Mouse (Mus musculus) ES-Bruce4 (cell line): ENCODE measurements at regions not wholly inside any gene's neighbourhood (a gene's known extent, or its start where the extent isn't known, plus 50 kb on each side); places are given as distances from the start of the nearest gene placed in this dataset.

Source experiments
- H3K27ac ChIP-seq: 2 replicates; pipeline ENCODE4 v1.5.1; 2012; ENCODE audit warnings: low read length, inconsistent platforms; ENCODE audit not compliant: insufficient read depth
- H3K27me3 ChIP-seq: 2 replicates; pipeline ENCODE4 v1.6.1; 2012; ENCODE audit warnings: mild to moderate bottlenecking, low read length, inconsistent platforms; ENCODE audit not compliant: control insufficient read depth, poor library complexity, insufficient read depth, severe bottlenecking
- H3K36me3 ChIP-seq: 2 replicates; pipeline ENCODE4 v1.6.1; 2012; ENCODE audit warnings: inconsistent platforms, mild to moderate bottlenecking, low read length, moderate library complexity; ENCODE audit not compliant: control insufficient read depth, poor library complexity, insufficient read depth, severe bottlenecking
- H3K4me1 ChIP-seq: one replicate; pipeline ENCODE4 v1.8.1; 2011; ENCODE audit warnings: low read length; ENCODE audit not compliant: control insufficient read depth, insufficient read depth
- H3K4me3 ChIP-seq: 2 replicates; pipeline ENCODE4 v1.5.1; 2011; ENCODE audit warnings: low read depth, mild to moderate bottlenecking, low read length
- H3K9ac ChIP-seq: 2 replicates; pipeline ENCODE4 v1.6.1; 2012; ENCODE audit warnings: low read depth, mild to moderate bottlenecking, inconsistent platforms; ENCODE audit not compliant: poor library complexity, severe bottlenecking
- H3K9me3 ChIP-seq: replicated peaks from 2 replicates; pipeline ENCODE4 v1.6.1; 2012; ENCODE audit warnings: mild to moderate bottlenecking, low read length, inconsistent platforms; ENCODE audit not compliant: control insufficient read depth, poor library complexity, insufficient read depth, severe bottlenecking
- CTCF ChIP-seq: IDR thresholded peaks from one replicate; pipeline ENCODE4 v1.8.1; 2011; ENCODE audit warnings: low read depth, low read length
- EP300 ChIP-seq: IDR thresholded peaks from 2 replicates; pipeline ENCODE4 v1.6.1; 2011; ENCODE audit warnings: low read depth, low read length; ENCODE audit not compliant: insufficient read depth
- POLR2A ChIP-seq: IDR thresholded peaks from one replicate; pipeline ENCODE4 v1.8.1; 2011; ENCODE audit warnings: low read length; ENCODE audit not compliant: insufficient read depth

GRCm38 (mm10) chr13:101965537-101965936, 197.5 kb upstream of the Pik3r1 start:
- H3K9ac ChIP-seq = no peak overlapping the region
- TF ChIP-seq EP300 = no peak
- no peak for TF ChIP-seq POLR2A
- TF ChIP-seq CTCF = no peak
- H3K36me3 ChIP-seq = no peaks in the 10 kb centered on the region
- H3K9me3 ChIP-seq = peaks cover 4% of the 10 kb centered on the region
- H3K4me1 ChIP-seq = no peaks in the 10 kb centered on the region
- no peaks in the 10 kb centered on the region for H3K27me3 ChIP-seq
- no peak overlapping the region for H3K27ac ChIP-seq
- H3K4me3 ChIP-seq = no peak overlapping the region

- TF ChIP-seq EP300 = no peak
- TF ChIP-seq POLR2A = no peak
- TF ChIP-seq CTCF = no peak
- Histone ChIP-seq H3K4me3 (no peak overlapping the region), H3K4me1 (no peaks in the 10 kb centered on the region), H3K9ac (no peak overlapping the region), H3K36me3 (no peaks in the 10 kb centered on the region), H3K27me3 (no peaks in the 10 kb centered on the region), H3K9me3 (no peaks in the 10 kb centered on the region; the same call in 1 of the 2 replicates), H3K27ac (no peak overlapping the region)
These were observed 198.9 kb upstream of the Pik3r1 start for GRCm38 (mm10) chr13:101966799-101967397.

GRCm38 (mm10) chr13:101967466-101967865, 199.4 kb upstream of the Pik3r1 start:
- no peaks in the 10 kb centered on the region for H3K4me1 ChIP-seq
- no peaks in the 10 kb centered on the region for H3K36me3 ChIP-seq
- H3K4me3 ChIP-seq = no peak overlapping the region
- H3K27me3 ChIP-seq = no peaks in the 10 kb centered on the region
- no peak overlapping the region for H3K9ac ChIP-seq
- no peak overlapping the region for H3K27ac ChIP-seq
- H3K9me3 ChIP-seq = no peaks in the 10 kb centered on the region; the same call in 1 of the 2 replicates
- TF ChIP-seq CTCF = no peak
- no peak for TF ChIP-seq EP300
- TF ChIP-seq POLR2A = no peak

GRCm38 (mm10) chr13:101976766-101977165, 208.7 kb upstream of the Pik3r1 start:
- Histone ChIP-seq H3K9me3 (no peaks in the 10 kb centered on the region), H3K4me3 (no peak overlapping the region), H3K36me3 (no peaks in the 10 kb centered on the region), H3K27me3 (no peaks in the 10 kb centered on the region), H3K27ac (no peak overlapping the region), H3K9ac (no peak overlapping the region), H3K4me1 (no peaks in the 10 kb centered on the region)
- TF ChIP-seq CTCF = no peak
- no peak for TF ChIP-seq EP300
- TF ChIP-seq POLR2A = no peak

- TF ChIP-seq POLR2A = no peak
- no peak for TF ChIP-seq CTCF
- TF ChIP-seq EP300 = no peak
These were observed 212.3 kb upstream of the Pik3r1 start for GRCm38 (mm10) chr13:101980171-101980835.

GRCm38 (mm10) chr13:101988637-101989413, 220.8 kb upstream of the Pik3r1 start:
- Histone ChIP-seq H3K9me3 (no peaks in the 10 kb centered on the region), H3K36me3 (no peaks in the 10 kb centered on the region), H3K4me3 (no peak overlapping the region), H3K9ac (no peak overlapping the region), H3K27ac (no peak overlapping the region), H3K27me3 (no peaks in the 10 kb centered on the region), H3K4me1 (no peaks in the 10 kb centered on the region)
- no peak for TF ChIP-seq POLR2A
- TF ChIP-seq EP300 = no peak
- no peak for TF ChIP-seq CTCF

More at GRCm38 (mm10) chr13:101980171-101980835, 212.3 kb upstream of the Pik3r1 start:
- no peaks in the 10 kb centered on the region for H3K4me1 ChIP-seq
- no peak overlapping the region for H3K4me3 ChIP-seq
- no peak overlapping the region for H3K27ac ChIP-seq
- H3K27me3 ChIP-seq = no peaks in the 10 kb centered on the region; the same call in 1 of the 2 replicates
- no peak overlapping the region for H3K9ac ChIP-seq
- no peaks in the 10 kb centered on the region for H3K9me3 ChIP-seq
- no peaks in the 10 kb centered on the region for H3K36me3 ChIP-seq
